Mouse (Mus musculus) ES-Bruce4 (cell line): ENCODE measurements at regions not wholly inside any gene's neighbourhood (a gene's known extent, or its start where the extent isn't known, plus 50 kb on each side); places are given as distances from the start of the nearest gene placed in this dataset.

Source experiments
- CTCF ChIP-seq: IDR thresholded peaks from one replicate; pipeline ENCODE4 v1.8.1; 2011; ENCODE audit warnings: low read depth, low read length
- EP300 ChIP-seq: IDR thresholded peaks from 2 replicates; pipeline ENCODE4 v1.6.1; 2011; ENCODE audit warnings: low read depth, low read length; ENCODE audit not compliant: insufficient read depth
- POLR2A ChIP-seq: IDR thresholded peaks from one replicate; pipeline ENCODE4 v1.8.1; 2011; ENCODE audit warnings: low read length; ENCODE audit not compliant: insufficient read depth

GRCm38 (mm10) chr2:117747136-117747535 lies 364.5 kb upstream of the Thbs1 start:
- TF ChIP-seq POLR2A: no peak
- no peak for TF ChIP-seq EP300
- no peak for TF ChIP-seq CTCF
